Mouse (Mus musculus) heart, postnatal 14 days (tissue): ENCODE data around the gene Hypk. TPM values are rescaled to one million over a fixed set of nuclear protein-coding genes. Genes with fewer than 3 reads are reported as not detected.
"Not testable (repeated sequence)": the region's sequence is repeated elsewhere in the genome, so short reads cannot be mapped to it uniquely, and the experiment has no call there.

Experiments
- DNase-seq, 2 experiments: peaks; one replicate each; pipeline ENCODE4 v3.0.0; 2021 to 2022
- intact Hi-C: fragments of 180-260 bp; cut with DNase I; formaldehyde crosslinking; loops from one replicate; pipeline ENCODE4 v1.15.1; 2025
- microRNA-seq, 2 experiments: library from miRNA; unstranded; fragments of <30 nt; microRNA quantifications; one replicate each; pipeline ENCODE4 v1.2.0; 2021 to 2022
- total RNA-seq, 2 experiments: library from RNA; stranded (reverse); gene quantifications; 2 replicates each; pipeline ENCODE4 v1.2.3; 2021

The Hypk gene
- total RNA-seq, 2 experiments from 2014 or later = 18.2 to 20.4 TPM

GRCm38 (mm10) chr2:121480498-121480897 is 27.4 kb downstream of the Hypk start:
- intact Hi-C loops = no loop called here
- peak in 1 of 2 experiments; percentile 23 for DNase-seq

- intact Hi-C loops, DNase-seq: not testable (repeated sequence)
Measured at GRCm38 (mm10) chr2:121480916-121481315, 27.8 kb downstream of the Hypk start.

GRCm38 (mm10) chr2:121483576-121483975 is 30.5 kb downstream of the Hypk start:
- DNase-seq = no peak
- intact Hi-C loops = no loop called here

GRCm38 (mm10) chr2:121484403-121484802 is 31.3 kb downstream of the Hypk start:
- intact Hi-C loops, DNase-seq: not testable (repeated sequence)

- DNase-seq, intact Hi-C loops: not testable (repeated sequence)
Measured at GRCm38 (mm10) chr2:121501550-121501949, 48.5 kb downstream of the Hypk start.

GRCm38 (mm10) chr2:121505942-121506882 is 53.1 kb downstream of the Hypk start, which contains the start of the genes Mfap1a and Wdr76:
Gene Mfap1a, minus strand, starts transcription at chr2:121506665.
Gene Wdr76, plus strand, starts transcription at chr2:121506723.
- peak; percentile 77 to 80 for DNase-seq
- intact Hi-C loops = not testable (repeated sequence)

- DNase-seq = no peak
- intact Hi-C loops = no loop called here
Measured at GRCm38 (mm10) chr2:121507173-121507950, 54.3 kb downstream of the Hypk start.

- intact Hi-C loops = no loop called here
- DNase-seq = no peak
Measured at GRCm38 (mm10) chr2:121507951-121508330, 54.9 kb downstream of the Hypk start.

Small RNA genes within 50 kb of the gene (microRNA-seq; reads per million reads assigned to microRNA genes)
- 0 reads per million in 2 experiments for gene Gm22953

Other genes with a start within 250 kb of the Hypk start
- gene Trp53bp1, start 181.9 kb upstream of the Hypk start, total RNA-seq = 10 to 100 TPM; 32.5 to 41.3 TPM
- gene Map1a, start 163.7 kb upstream of the Hypk start, total RNA-seq = 1 to 10 TPM; 7.6 to 8.7 TPM
- gene Ppip5k1, start 97.9 kb upstream of the Hypk start, total RNA-seq = 10 to 100 TPM; 27.2 to 31.4 TPM
- 1 to 10 TPM; 1.3 to 1.6 TPM for gene Ckmt1, start 95.6 kb upstream of the Hypk start, total RNA-seq
- gene Strc, start 66.1 kb upstream of the Hypk start, total RNA-seq = not detected
- 100 to 1,000 TPM; 115 to 150 TPM for gene Pdia3, start 39.5 kb upstream of the Hypk start, total RNA-seq
- gene Catsper2, start 39.5 kb upstream of the Hypk start, total RNA-seq = 1 to 10 TPM; 3.2 to 3.9 TPM
- gene Ell3, start 9.0 kb upstream of the Hypk start, total RNA-seq = not detected
- 100 to 1,000 TPM; 341 to 387 TPM for gene Serf2, start 4.1 kb upstream of the Hypk start, total RNA-seq
- gene Serinc4, start 3.5 kb downstream of the Hypk start, total RNA-seq = under 1 TPM in 1 of 2 experiments, not detected in 1; 0.17 TPM
- gene Mfap1b, start 20.8 kb downstream of the Hypk start, total RNA-seq = 10 to 100 TPM; 25.7 to 25.9 TPM
- 10 to 100 TPM; 27.2 to 28.2 TPM for gene Mfap1a, start 53.4 kb downstream of the Hypk start, total RNA-seq
- 1 to 10 TPM; 3.2 to 5.5 TPM for gene Wdr76, start 53.4 kb downstream of the Hypk start, total RNA-seq